Mouse (Mus musculus): ENCODE measurements around the gene Ctc1. TPM values are rescaled to one million over a fixed set of nuclear protein-coding genes. Genes with fewer than 3 reads are reported as not detected.

Ctc1 gene
- polyA plus RNA-seq, 1 experiment: 29.1 TPM

GRCm38 (mm10) chr11:69076572-69076971, 60.9 kb downstream of the Ctc1 start:
- Histone ChIP-seq H3ac (ENCODE audit: control insufficient read depth, insufficient read length) (no peak overlapping the region), H3K4me2 (ENCODE audit: low read depth) (no peak overlapping the region)

GRCm38 (mm10) chr11:69077316-69077715, 61.6 kb downstream of the Ctc1 start:
- H3K79me2 ChIP-seq (ENCODE audit: control insufficient read depth, insufficient read depth): no peaks in the 10 kb centered on the region
- H3K4me3 ChIP-seq: no peak overlapping the region
- no peak overlapping the region for H3ac ChIP-seq (ENCODE audit: control insufficient read depth, insufficient read length)
- H3K27me3 ChIP-seq (ENCODE audit: control insufficient read depth, insufficient read depth, insufficient read length): no peaks in the 10 kb centered on the region
- no peaks in the 10 kb centered on the region for H3K36me3 ChIP-seq (ENCODE audit: control insufficient read depth, insufficient read depth)
- no peak overlapping the region for H3K4me2 ChIP-seq (ENCODE audit: low read depth)
- TF ChIP-seq MAX (IDR thresholded peaks at IDR 0.05; ENCODE audit: low read depth) (no peak), MYOG (IDR thresholded peaks at IDR 0.05; ENCODE audit: control insufficient read depth in 1 of 3, insufficient read depth in 1 of 3, insufficient read length in 2 of 3, low read depth in 2 of 3) (no peak), POLR2AphosphoS2 (IDR thresholded peaks at IDR 0.05; ENCODE audit: insufficient read length, low read depth) (no peak), TCF12 (IDR thresholded peaks at IDR 0.05; ENCODE audit: insufficient read depth, poor library complexity, severe bottlenecking) (no peak), POLR2A (IDR thresholded peaks at IDR 0.05; ENCODE audit: insufficient read length, low read depth) (no peak), E2F4 (IDR thresholded peaks at IDR 0.05; ENCODE audit: insufficient read depth) (no peak)

More at GRCm38 (mm10) chr11:69076572-69076971, 60.9 kb downstream of the Ctc1 start:
- Histone ChIP-seq H3K36me3 (ENCODE audit: control insufficient read depth, insufficient read depth) (no peaks in the 10 kb centered on the region), H3K4me3 (no peak overlapping the region), H3K27me3 (ENCODE audit: control insufficient read depth, insufficient read depth, insufficient read length) (no peaks in the 10 kb centered on the region), H3K79me2 (ENCODE audit: control insufficient read depth, insufficient read depth) (no peaks in the 10 kb centered on the region)
- no peak for TF ChIP-seq TCF3 (IDR thresholded peaks at IDR 0.05; ENCODE audit: insufficient read length, low read depth)
- TF ChIP-seq REST (IDR thresholded peaks at IDR 0.05; ENCODE audit: insufficient read depth, insufficient read length): no peak
- no peak for TF ChIP-seq USF1 (IDR thresholded peaks at IDR 0.05; ENCODE audit: low read depth)
- TF ChIP-seq SRF (IDR thresholded peaks at IDR 0.05; ENCODE audit: control insufficient read depth, insufficient read length, low read depth): no peak
- no peak for TF ChIP-seq TCF12 (IDR thresholded peaks at IDR 0.05; ENCODE audit: insufficient read depth, poor library complexity, severe bottlenecking)
- TF ChIP-seq CEBPB (IDR thresholded peaks at IDR 0.05; ENCODE audit: insufficient read depth, poor library complexity, severe bottlenecking): no peak
- TF ChIP-seq POLR2AphosphoS2 (IDR thresholded peaks at IDR 0.05; ENCODE audit: insufficient read length, low read depth): no peak
- TF ChIP-seq E2F4 (IDR thresholded peaks at IDR 0.05; ENCODE audit: insufficient read depth): no peak
- TF ChIP-seq MYOD1 (IDR thresholded peaks at IDR 0.05; ENCODE audit: control insufficient read depth in 1 of 3, insufficient read length in 2 of 3, low read depth in 2 of 3): no peak
- no peak for TF ChIP-seq POLR2A (IDR thresholded peaks at IDR 0.05; ENCODE audit: insufficient read length, low read depth)
- TF ChIP-seq MAX (IDR thresholded peaks at IDR 0.05; ENCODE audit: low read depth): no peak
- TF ChIP-seq MYOG (IDR thresholded peaks at IDR 0.05; ENCODE audit: control insufficient read depth in 1 of 3, insufficient read depth in 1 of 3, insufficient read length in 2 of 3, low read depth in 2 of 3): no peak

- H3K4me2 ChIP-seq (ENCODE audit: low read depth): peak overlapping the region; percentile 52
- no peaks in the 10 kb centered on the region for H3K79me2 ChIP-seq (ENCODE audit: control insufficient read depth, insufficient read depth)
- H3ac ChIP-seq (ENCODE audit: control insufficient read depth, insufficient read length): no peak overlapping the region
- no peaks in the 10 kb centered on the region for H3K27me3 ChIP-seq (ENCODE audit: control insufficient read depth, insufficient read depth, insufficient read length)
- H3K36me3 ChIP-seq (ENCODE audit: control insufficient read depth, insufficient read depth): no peaks in the 10 kb centered on the region
- TF ChIP-seq CEBPB (IDR thresholded peaks at IDR 0.05; ENCODE audit: insufficient read depth, poor library complexity, severe bottlenecking): no peak
- no peak for TF ChIP-seq POLR2A (IDR thresholded peaks at IDR 0.05; ENCODE audit: insufficient read length, low read depth)
- TF ChIP-seq TCF3 (IDR thresholded peaks at IDR 0.05; ENCODE audit: insufficient read length, low read depth): no peak
- no peak for TF ChIP-seq TCF12 (IDR thresholded peaks at IDR 0.05; ENCODE audit: insufficient read depth, poor library complexity, severe bottlenecking)
- TF ChIP-seq USF1 (IDR thresholded peaks at IDR 0.05; ENCODE audit: low read depth): no peak
- no peak for TF ChIP-seq MYOG (IDR thresholded peaks at IDR 0.05; ENCODE audit: control insufficient read depth in 1 of 3, insufficient read depth in 1 of 3, insufficient read length in 2 of 3, low read depth in 2 of 3)
- no peak overlapping the region for H3K4me3 ChIP-seq
Observed at GRCm38 (mm10) chr11:69078041-69078440, 62.3 kb downstream of the Ctc1 start.

DNA sequence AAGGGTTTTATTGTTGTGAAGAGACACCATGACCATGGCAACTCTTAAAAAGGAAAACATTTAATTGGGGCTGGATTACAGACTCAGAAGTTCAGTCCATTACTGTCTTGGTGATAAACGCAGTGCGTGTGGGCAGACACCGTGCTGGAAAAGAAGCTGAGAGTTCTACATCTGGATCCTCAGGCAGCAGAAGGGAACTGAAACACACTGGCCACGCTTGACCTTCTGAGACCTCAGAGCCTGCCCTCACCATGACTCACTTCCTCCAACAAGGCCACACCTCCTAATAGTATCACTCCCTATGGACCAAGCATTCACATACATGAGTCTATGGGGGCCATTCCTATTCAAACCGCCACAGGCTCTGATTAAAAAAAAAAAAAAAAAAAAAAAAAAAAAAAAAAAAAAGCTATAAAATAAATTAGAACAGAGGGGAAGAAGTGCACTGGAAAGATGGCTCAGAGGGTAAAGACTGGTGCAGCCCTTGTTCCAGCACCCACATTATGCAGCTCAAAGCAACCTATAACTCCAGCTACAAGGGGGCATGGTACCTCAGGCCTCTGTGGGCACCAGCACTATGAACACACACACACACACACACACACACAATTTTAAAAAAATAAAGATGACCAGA, 63.2 kb downstream of the Ctc1 start:
- Histone ChIP-seq H3ac (ENCODE audit: control insufficient read depth, insufficient read length) (no peak overlapping the region), H3K4me3 (no peak overlapping the region), H3K79me2 (ENCODE audit: control insufficient read depth, insufficient read depth) (no peaks in the 10 kb centered on the region), H3K36me3 (ENCODE audit: control insufficient read depth, insufficient read depth) (no peaks in the 10 kb centered on the region), H3K27me3 (ENCODE audit: control insufficient read depth, insufficient read depth, insufficient read length) (no peaks in the 10 kb centered on the region), H3K4me2 (ENCODE audit: low read depth) (peak overlapping the region; percentile 52)
- no peak for TF ChIP-seq TCF3 (IDR thresholded peaks at IDR 0.05; ENCODE audit: insufficient read length, low read depth)
- peak; percentile 63 for TF ChIP-seq POLR2A (IDR thresholded peaks at IDR 0.05; ENCODE audit: insufficient read length, low read depth)
- TF ChIP-seq POLR2AphosphoS2 (IDR thresholded peaks at IDR 0.05; ENCODE audit: insufficient read length, low read depth): peak; percentile 62

GRCm38 (mm10) chr11:69080102-69080854, 64.6 kb downstream of the Ctc1 start:
- Histone ChIP-seq H3K36me3 (ENCODE audit: control insufficient read depth, insufficient read depth) (no peaks in the 10 kb centered on the region), H3K4me2 (ENCODE audit: low read depth) (no peak overlapping the region), H3K4me3 (no peak overlapping the region), H3ac (ENCODE audit: control insufficient read depth, insufficient read length) (no peak overlapping the region), H3K79me2 (ENCODE audit: control insufficient read depth, insufficient read depth) (no peaks in the 10 kb centered on the region), H3K27me3 (ENCODE audit: control insufficient read depth, insufficient read depth, insufficient read length) (no peaks in the 10 kb centered on the region)
- TF ChIP-seq MYOG (IDR thresholded peaks at IDR 0.05; ENCODE audit: control insufficient read depth in 1 of 3, insufficient read depth in 1 of 3, insufficient read length in 2 of 3, low read depth in 2 of 3) (no peak), POLR2A (IDR thresholded peaks at IDR 0.05; ENCODE audit: insufficient read length, low read depth) (no peak), TCF12 (IDR thresholded peaks at IDR 0.05; ENCODE audit: insufficient read depth, poor library complexity, severe bottlenecking) (no peak), POLR2AphosphoS2 (IDR thresholded peaks at IDR 0.05; ENCODE audit: insufficient read length, low read depth) (no peak), USF1 (IDR thresholded peaks at IDR 0.05; ENCODE audit: low read depth) (no peak), SRF (IDR thresholded peaks at IDR 0.05; ENCODE audit: control insufficient read depth, insufficient read length, low read depth) (no peak), REST (IDR thresholded peaks at IDR 0.05; ENCODE audit: insufficient read depth, insufficient read length) (no peak), E2F4 (IDR thresholded peaks at IDR 0.05; ENCODE audit: insufficient read depth) (no peak), MYOD1 (IDR thresholded peaks at IDR 0.05; ENCODE audit: control insufficient read depth in 1 of 3, insufficient read length in 2 of 3, low read depth in 2 of 3) (no peak), CEBPB (IDR thresholded peaks at IDR 0.05; ENCODE audit: insufficient read depth, poor library complexity, severe bottlenecking) (no peak), TCF3 (IDR thresholded peaks at IDR 0.05; ENCODE audit: insufficient read length, low read depth) (no peak), MAX (IDR thresholded peaks at IDR 0.05; ENCODE audit: low read depth) (no peak)

Data from myocyte (in vitro differentiated cells).